Mouse (Mus musculus) liver, embryonic 14.5 days (tissue): Measurements from ENCODE around the gene Sphkap. TPM values are rescaled to one million over a fixed set of nuclear protein-coding genes. Genes with fewer than 3 reads are reported as not detected.

Experiments used
- ATAC-seq: fragments of 200-750 bp; cut with Nextera tagmentation; 2 replicates; pipeline ENCODE4 v1.8.0; 2017; ENCODE audit warnings: moderate number of reproducible peaks, mild to moderate bottlenecking, moderate library complexity; ENCODE audit not compliant: insufficient read depth
- DNase-seq, 3 experiments: peaks; one replicate each; pipeline ENCODE4 v3.0.0-alpha.2; 2012 to 2013; ENCODE audit warnings: low read depth in 3 of 3, low spot score in 3 of 3
- H3K27ac ChIP-seq: fragments of 300-500 bp; sonication (generic); 2 replicates; pipeline ENCODE4 v1.5.1; 2014; ENCODE audit warnings: moderate library complexity, mild to moderate bottlenecking, control low read depth, inconsistent platforms
- H3K27me3 ChIP-seq: fragments of 300-500 bp; sonication (generic); 2 replicates; pipeline ENCODE4 v1.6.1; 2014; ENCODE audit warnings: mild to moderate bottlenecking, low read length, moderate library complexity; ENCODE audit not compliant: control insufficient read depth, insufficient read depth
- H3K36me3 ChIP-seq: fragments of 300-500 bp; sonication (generic); replicated peaks from 2 replicates; pipeline ENCODE4 v1.6.1; 2014; ENCODE audit warnings: low read depth; ENCODE audit not compliant: control insufficient read depth, insufficient read depth
- H3K4me1 ChIP-seq, 2 experiments: fragments of 200-500 bp in 1 of 2; fragments of 300-500 bp in 1 of 2; sonication (generic) in 1 of 2; replicated peaks; 2 replicates each; pipeline ENCODE4 v1.6.1; 2012 to 2014; ENCODE audit warnings: antibody characterized with exemption in 1 of 2, inconsistent platforms in 1 of 2, low read length in 1 of 2; ENCODE audit not compliant: control insufficient read depth in 2 of 2, insufficient read depth in 2 of 2
- H3K4me2 ChIP-seq: fragments of 300-500 bp; sonication (generic); 2 replicates; pipeline ENCODE4 v1.6.1; 2014; ENCODE audit warnings: low read depth, mild to moderate bottlenecking, control low read depth, moderate library complexity
- H3K4me3 ChIP-seq, 2 experiments: fragments of 200-500 bp in 1 of 2; fragments of 300-500 bp in 1 of 2; sonication (generic) in 1 of 2; 2 replicates each; pipeline ENCODE4 v1.5.1; 2012 to 2014; ENCODE audit warnings: low read depth in 2 of 2, low read length in 2 of 2, mild to moderate bottlenecking in 2 of 2, control low read depth in 1 of 2, inconsistent platforms in 1 of 2, moderate library complexity in 1 of 2; ENCODE audit not compliant: insufficient read depth in 1 of 2
- H3K9ac ChIP-seq: fragments of 300-500 bp; sonication (generic); replicated peaks from 2 replicates; pipeline ENCODE4 v1.6.1; 2014; ENCODE audit warnings: mild to moderate bottlenecking, control low read depth, moderate library complexity
- H3K9me3 ChIP-seq: fragments of 300-500 bp; sonication (generic); 2 replicates; pipeline ENCODE4 v1.6.1; 2016; ENCODE audit warnings: low read length, mixed read lengths; ENCODE audit not compliant: control insufficient read depth
- CTCF ChIP-seq: IDR thresholded peaks from 2 replicates; pipeline ENCODE4 v1.5.1; 2016; ENCODE audit warnings: antibody characterized with exemption, low read depth, control low read depth
- EP300 ChIP-seq: IDR thresholded peaks from 2 replicates; pipeline ENCODE4 v1.6.1; 2016; ENCODE audit warnings: antibody characterized with exemption, low read depth
- WGBS: fragments of 180-500 bp; shearing (Covaris S2); extraction: QIAGEN DNeasy Blood & Tissue Kit; methylation state at CpG from one replicate; pipeline ENCODE4 v1.1.7; 2014; ENCODE audit not compliant: insufficient replicate concordance; 5-methylcytosine and 5-hydroxymethylcytosine counted together
- polyA plus RNA-seq, 2 experiments: library from polyadenylated mRNA; depleted of rRNA in 1 of 2; stranded (reverse) in 1 of 2; unstranded in 1 of 2; fragments of >200 nt; fragmentation: Nextera tagmentation in 1 of 2; extraction: Ambion mirVana in 1 of 2; gene quantifications; 2 replicates each; pipeline versions ENCODE4 v1.2.1 to v1.2.3; 2012 to 2014

The Sphkap gene
- polyA plus RNA-seq, 2 experiments, result 0.01 to 0.06 TPM

DNA sequence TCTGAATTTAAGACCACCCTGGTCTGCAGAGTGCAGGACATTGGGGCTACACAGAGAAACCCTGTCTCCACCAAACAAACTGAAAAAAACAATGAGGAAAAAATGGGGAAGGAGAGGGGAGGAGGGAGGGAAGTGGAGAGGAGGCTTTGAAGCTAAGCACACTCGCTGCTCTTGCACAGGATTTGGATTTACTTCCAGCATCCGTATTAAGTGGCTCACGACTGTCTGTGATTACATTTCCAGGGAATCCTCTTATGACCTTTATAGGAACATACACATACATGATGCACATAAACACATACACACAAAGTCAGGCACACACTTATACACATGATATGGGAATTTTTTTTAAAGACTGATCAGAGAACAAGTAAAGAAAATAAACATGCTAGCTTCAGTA lies 62.9 kb downstream of the Sphkap start:
- Histone ChIP-seq H3K4me2 (no peak overlapping the region), H3K27me3 (no peaks in the 10 kb centered on the region), H3K9me3 (no peaks in the 10 kb centered on the region), H3K4me3 (no peak overlapping the region), H3K4me1 (no peaks in the 10 kb centered on the region), H3K9ac (no peak overlapping the region), H3K36me3 (no peaks in the 10 kb centered on the region), H3K27ac (no peak overlapping the region)
- 55% methylated on average over 3 of the region's 3 CpGs for whole genome bisulfite sequencing
- no peak for ATAC-seq
- no peak for TF ChIP-seq CTCF
- no peak for DNase-seq

DNA sequence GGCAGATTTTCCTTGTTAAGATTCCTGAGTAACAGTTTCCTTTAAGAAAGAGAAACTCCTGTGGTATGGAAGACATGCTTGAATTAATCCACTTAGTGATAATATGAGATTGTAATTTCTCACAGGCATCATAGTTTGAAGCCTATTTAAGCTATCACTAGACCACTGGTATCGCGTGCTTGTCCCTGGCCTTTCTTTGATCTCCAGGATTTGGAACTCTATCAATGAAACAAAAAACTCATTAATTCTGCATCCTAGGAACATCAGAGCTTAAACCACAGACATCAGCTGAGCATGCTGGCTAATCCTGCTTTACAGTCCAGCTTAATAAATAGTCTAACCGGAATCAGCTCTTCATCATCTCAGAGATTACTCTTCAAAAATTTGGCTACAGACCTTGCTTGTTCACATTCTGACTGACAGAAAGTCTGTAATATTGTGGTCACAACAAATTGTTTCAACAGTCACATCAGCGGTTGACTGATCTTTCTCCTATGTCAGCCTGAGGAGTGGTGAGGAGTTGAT lies 65.2 kb downstream of the Sphkap start:
- no peak overlapping the region for H3K4me2 ChIP-seq
- 65% methylated on average over 4 of the region's 4 CpGs for WGBS
- H3K4me3 ChIP-seq, result no peak overlapping the region
- no peak for TF ChIP-seq EP300
- no peaks in the 10 kb centered on the region for H3K27me3 ChIP-seq
- no peaks in the 10 kb centered on the region for H3K4me1 ChIP-seq
- H3K36me3 ChIP-seq, result no peaks in the 10 kb centered on the region
- no peak overlapping the region for H3K27ac ChIP-seq
- H3K9ac ChIP-seq, result no peak overlapping the region
- no peak for DNase-seq
- ATAC-seq, result no peak
- no peaks in the 10 kb centered on the region for H3K9me3 ChIP-seq

DNA sequence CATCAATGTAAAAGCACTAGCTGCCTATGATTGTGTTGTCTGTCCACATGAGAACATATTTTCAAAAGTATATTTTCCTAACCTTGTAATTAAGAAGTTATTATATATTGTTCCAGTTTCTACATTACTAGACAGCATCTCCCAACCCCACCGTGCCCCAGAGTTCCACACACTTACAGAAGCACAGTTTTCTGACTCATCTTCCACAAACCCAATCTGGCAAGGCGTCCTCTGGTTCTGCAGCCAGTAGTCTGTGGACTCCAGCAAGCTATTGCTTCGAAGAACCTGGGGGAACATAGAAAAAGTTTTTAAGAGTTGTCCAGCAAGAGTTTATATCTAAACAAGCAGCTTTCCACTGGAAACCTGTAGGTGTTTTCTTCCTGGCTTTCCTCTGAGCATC lies 68.6 kb downstream of the Sphkap start:
- no peak for DNase-seq
- Histone ChIP-seq H3K4me1 (no peaks in the 10 kb centered on the region), H3K9ac (no peak overlapping the region), H3K36me3 (no peaks in the 10 kb centered on the region), H3K9me3 (no peaks in the 10 kb centered on the region), H3K4me2 (no peak overlapping the region), H3K4me3 (no peak overlapping the region), H3K27me3 (no peaks in the 10 kb centered on the region), H3K27ac (no peak overlapping the region)
- 49% methylated on average over 3 of the region's 3 CpGs for WGBS
- no peak for ATAC-seq
- TF ChIP-seq CTCF (no peak), EP300 (no peak)

DNA sequence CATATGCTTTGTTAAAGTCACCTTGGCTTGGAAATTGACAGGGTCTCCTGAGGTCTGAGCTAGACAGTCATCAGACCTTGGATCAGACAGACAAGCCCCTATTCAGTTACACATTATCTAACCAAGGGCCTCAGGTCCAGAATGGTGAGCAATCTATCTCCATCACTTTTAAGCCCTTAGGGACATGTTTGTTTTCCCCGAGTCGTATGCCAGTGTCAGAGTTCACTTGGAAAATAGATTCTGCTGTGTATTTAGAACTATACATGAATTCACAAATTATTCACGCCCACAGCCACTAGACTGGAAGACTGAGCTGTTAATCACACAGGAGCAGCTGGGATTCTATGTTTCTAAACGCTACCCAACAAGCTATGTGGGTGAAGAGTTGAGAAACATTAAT lies 91.1 kb downstream of the Sphkap start:
- H3K4me2 ChIP-seq, result no peak overlapping the region
- 47% methylated on average over 4 of the region's 4 CpGs for WGBS
- H3K9ac ChIP-seq, result no peak overlapping the region
- no peaks in the 10 kb centered on the region for H3K9me3 ChIP-seq
- no peak for DNase-seq
- H3K4me1 ChIP-seq, result no peaks in the 10 kb centered on the region
- no peaks in the 10 kb centered on the region for H3K27me3 ChIP-seq
- no peaks in the 10 kb centered on the region for H3K36me3 ChIP-seq
- H3K4me3 ChIP-seq, result no peak overlapping the region
- TF ChIP-seq CTCF (no peak), EP300 (no peak)
- ATAC-seq, result no peak
- H3K27ac ChIP-seq, result no peak overlapping the region

DNA sequence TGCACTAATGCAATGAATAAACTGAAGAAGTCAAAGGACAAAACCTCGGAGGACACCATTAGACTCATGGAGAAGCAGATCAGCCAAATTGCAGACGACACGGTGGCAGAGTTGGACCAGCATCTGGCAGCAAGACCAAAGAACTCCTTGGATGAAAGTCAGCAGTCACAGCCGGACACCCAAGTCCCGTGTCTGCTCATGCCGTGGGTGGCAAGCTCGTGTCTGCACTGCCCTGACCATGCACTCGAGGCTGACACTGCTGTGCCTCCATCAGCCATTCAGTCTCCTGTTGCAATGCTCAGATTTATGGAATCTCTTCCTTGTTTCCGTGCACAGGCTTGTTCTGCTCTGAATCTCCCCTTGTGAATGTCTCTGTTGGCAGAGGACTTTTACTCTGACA lies 92.9 kb downstream of the Sphkap start:
- H3K4me3 ChIP-seq, result no peak overlapping the region
- H3K4me2 ChIP-seq, result no peak overlapping the region
- H3K9me3 ChIP-seq, result no peaks in the 10 kb centered on the region
- H3K27me3 ChIP-seq, result no peaks in the 10 kb centered on the region
- DNase-seq (no peak), ATAC-seq (no peak)
- no peaks in the 10 kb centered on the region for H3K36me3 ChIP-seq
- no peak for TF ChIP-seq EP300
- TF ChIP-seq CTCF, result no peak
- H3K27ac ChIP-seq, result no peak overlapping the region
- H3K9ac ChIP-seq, result no peak overlapping the region
- H3K4me1 ChIP-seq, result no peaks in the 10 kb centered on the region
- 55% methylated on average over 9 of the region's 9 CpGs for WGBS
